Comparison of ENCODE assay signal across 14 mouse cellular contexts in the genomic region with DNA sequence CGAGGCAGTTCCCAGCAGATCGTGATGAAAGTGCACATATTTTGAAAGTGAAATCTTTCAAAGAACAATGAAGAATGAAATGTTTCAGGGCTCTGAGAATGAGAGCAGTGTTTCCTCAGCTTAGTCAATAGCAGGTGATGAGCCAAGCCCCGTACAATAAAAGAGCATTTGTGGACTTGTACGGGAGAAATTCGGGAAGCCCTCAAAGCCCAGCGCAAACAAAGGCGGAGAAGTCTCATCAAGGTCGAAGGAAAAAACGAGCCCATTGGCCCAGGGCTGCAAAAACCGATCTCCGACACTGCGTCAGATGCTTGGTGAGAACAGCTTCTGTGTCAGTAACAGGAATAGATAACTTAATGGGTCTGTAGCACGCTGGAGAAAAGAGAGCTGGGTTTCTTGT.
DNase-seq lines count a peak whose midpoint lies in the region; ATAC-seq and TF ChIP-seq lines count a peak whose summit lies in the region.
"Had no signal": no experiment of that assay in that cellular context is flagged by ENCODE, and none has a peak within 500 bp of the region (broad histone marks: within the 10 kb centered on the region; RNA-seq: fewer than 3 reads in every experiment).

No protein-coding gene starts in this region.

- no peaks in the 10 kb centered on the region for H3K27me3 ChIP-seq in hindbrain, postnatal 0 days (ENCODE audit: insufficient read depth, low read length)
- no peaks in the 10 kb centered on the region for H3K27me3 ChIP-seq in hindbrain, embryonic 13.5 days
- no peaks in the 10 kb centered on the region for H3K27me3 ChIP-seq in midbrain, postnatal 0 days (ENCODE audit: insufficient read depth, low read length)
- H3K27me3 ChIP-seq in midbrain, embryonic 11.5 days (ENCODE audit: control insufficient read depth, insufficient read depth, low read length) = no peaks in the 10 kb centered on the region
- no peaks in the 10 kb centered on the region for H3K27me3 ChIP-seq in stomach, postnatal 0 days (ENCODE audit: control insufficient read depth, insufficient read depth, low read length)

- TF ChIP-seq CTCF in hindbrain, postnatal 0 days (IDR thresholded peaks at IDR 0.05; ENCODE audit: low read depth) = no peak
- no peak for TF ChIP-seq CTCF in midbrain, postnatal 0 days (IDR thresholded peaks at IDR 0.05)
- no peak for TF ChIP-seq CTCF in brain, embryonic 14.5 days (IDR thresholded peaks at IDR 0.05; ENCODE audit: borderline replicate concordance, extremely low read depth, insufficient read depth, insufficient read length)
- TF ChIP-seq CTCF in stomach, postnatal 0 days (IDR thresholded peaks at IDR 0.05; ENCODE audit: low read depth) = no peak

- WGBS in hindbrain, postnatal 0 days = 73% methylated on average over 13 of the region's 13 CpGs
- 77% methylated on average over 13 of the region's 13 CpGs for WGBS in hindbrain, embryonic 13.5 days
- 62% methylated on average over 13 of the region's 13 CpGs for WGBS in midbrain, postnatal 0 days
- 85% methylated on average over 13 of the region's 13 CpGs for WGBS in midbrain, embryonic 11.5 days
- WGBS in stomach, postnatal 0 days = 56% methylated on average over 13 of the region's 13 CpGs

- H3K27ac ChIP-seq in hindbrain, postnatal 0 days = no peak overlapping the region
- H3K27ac ChIP-seq in hindbrain, embryonic 13.5 days = no peak overlapping the region
- no peak overlapping the region for H3K27ac ChIP-seq in midbrain, postnatal 0 days (ENCODE audit: low read depth, low read length)
- no peak overlapping the region for H3K27ac ChIP-seq in midbrain, embryonic 11.5 days (ENCODE audit: low read depth, low read length)
- no peak overlapping the region for H3K27ac ChIP-seq in stomach, postnatal 0 days (replicated peaks)

- no peak for TF ChIP-seq EP300 in stomach, postnatal 0 days (optimal IDR thresholded peaks at IDR 0.05)

- no peaks in the 10 kb centered on the region for H3K4me1 ChIP-seq in hindbrain, postnatal 0 days (ENCODE audit: insufficient read depth, low read length)
- H3K4me1 ChIP-seq in hindbrain, embryonic 13.5 days (replicated peaks) = no peaks in the 10 kb centered on the region
- no peaks in the 10 kb centered on the region for H3K4me1 ChIP-seq in midbrain, postnatal 0 days (ENCODE audit: insufficient read depth, low read length)
- H3K4me1 ChIP-seq in midbrain, embryonic 11.5 days (ENCODE audit: control insufficient read depth, insufficient read depth, low read length) = no peaks in the 10 kb centered on the region
- H3K4me1 ChIP-seq in stomach, postnatal 0 days (replicated peaks; ENCODE audit: control insufficient read depth, insufficient read depth) = no peaks in the 10 kb centered on the region

- no peak for ATAC-seq in hindbrain, postnatal 0 days
- ATAC-seq in hindbrain, embryonic 13.5 days (ENCODE audit: low FRiP score) = no peak
- no peak for ATAC-seq in midbrain, postnatal 0 days (ENCODE audit: low FRiP score)
- no peak for ATAC-seq in midbrain, embryonic 11.5 days (ENCODE audit: low FRiP score)
- no peak for ATAC-seq in stomach, postnatal 0 days (ENCODE audit: low FRiP score, low TSS enrichment)

- no peak overlapping the region for H3K4me3 ChIP-seq in hindbrain, postnatal 0 days (ENCODE audit: low read length)
- no peak overlapping the region for H3K4me3 ChIP-seq in hindbrain, embryonic 13.5 days
- no peak overlapping the region for H3K4me3 ChIP-seq in midbrain, postnatal 0 days (ENCODE audit: low read depth, low read length)
- no peak overlapping the region for H3K4me3 ChIP-seq in midbrain, embryonic 11.5 days (ENCODE audit: low read depth, low read length)
- no peak overlapping the region; the same call in 1 of the 2 replicates for H3K4me3 ChIP-seq in stomach, postnatal 0 days (ENCODE audit: low read depth, low read length)
- H3K4me3 ChIP-seq: erythroblast, embryonic 14.5 days; megakaryocyte, embryonic 14.5 days had no signal

- H3K9ac ChIP-seq in hindbrain, postnatal 0 days (replicated peaks; ENCODE audit: low read length) = no peak overlapping the region
- H3K9ac ChIP-seq in hindbrain, embryonic 13.5 days = no peak overlapping the region
- no peak overlapping the region for H3K9ac ChIP-seq in midbrain, postnatal 0 days (replicated peaks; ENCODE audit: low read length, poor library complexity, severe bottlenecking)
- H3K9ac ChIP-seq in midbrain, embryonic 11.5 days (ENCODE audit: low read length) = no peak overlapping the region
- H3K9ac ChIP-seq in stomach, postnatal 0 days (ENCODE audit: low read length) = no peak overlapping the region

- no peak overlapping the region for H3K4me2 ChIP-seq in hindbrain, postnatal 0 days (ENCODE audit: low read depth, low read length)
- no peak overlapping the region for H3K4me2 ChIP-seq in hindbrain, embryonic 13.5 days
- H3K4me2 ChIP-seq in midbrain, postnatal 0 days (ENCODE audit: low read depth, low read length, poor library complexity, severe bottlenecking) = 0 out of 2 replicates have a peak overlapping the region, but pooled peaks have one; percentile 1
- H3K4me2 ChIP-seq in midbrain, embryonic 11.5 days = no peak overlapping the region
- peak overlapping the region; percentile 36 for H3K4me2 ChIP-seq in stomach, postnatal 0 days (replicated peaks; ENCODE audit: low read depth)
- H3K4me2 ChIP-seq: liver, embryonic 11.5 days had no signal

- TF ChIP-seq POLR2A in brain, embryonic 14.5 days (IDR thresholded peaks at IDR 0.05; ENCODE audit: borderline replicate concordance, extremely low read depth, insufficient read depth, insufficient read length, poor library complexity, severe bottlenecking) = no peak

- peak; percentile 1 for DNase-seq in hindbrain, postnatal 0 days (ENCODE audit: low spot score)
- no peak for DNase-seq in midbrain, postnatal 0 days (ENCODE audit: low spot score)
- DNase-seq in midbrain, embryonic 11.5 days (ENCODE audit: low spot score, missing footprints) = no peak
- DNase-seq in brain, embryonic 14.5 days (ENCODE audit: low read depth) = peak; percentile 18
- no peak for DNase-seq in stomach, postnatal 0 days (ENCODE audit: low spot score)
- DNase-seq in gastrocnemius, postnatal 25 days = no peak
- DNase-seq: cerebellum, adult 2 months; heart, adult 18-20 months; heart, postnatal 10 days; layer of hippocampus, adult 9-11 months had no signal

- no peaks in the 10 kb centered on the region for H3K9me3 ChIP-seq in hindbrain, postnatal 0 days (ENCODE audit: low read length)
- no peaks in the 10 kb centered on the region for H3K9me3 ChIP-seq in hindbrain, embryonic 13.5 days
- H3K9me3 ChIP-seq in midbrain, postnatal 0 days (ENCODE audit: low read length) = no peaks in the 10 kb centered on the region
- no peaks in the 10 kb centered on the region for H3K9me3 ChIP-seq in midbrain, embryonic 11.5 days (ENCODE audit: control insufficient read depth, low read length)
- H3K9me3 ChIP-seq in stomach, postnatal 0 days (ENCODE audit: control insufficient read depth, low read length) = no peaks in the 10 kb centered on the region
- H3K9me3 ChIP-seq: megakaryocyte, embryonic 14.5 days had no signal

- no peaks in the 10 kb centered on the region for H3K36me3 ChIP-seq in hindbrain, postnatal 0 days (ENCODE audit: insufficient read depth, low read length)
- no peaks in the 10 kb centered on the region for H3K36me3 ChIP-seq in hindbrain, embryonic 13.5 days
- H3K36me3 ChIP-seq in midbrain, postnatal 0 days (ENCODE audit: insufficient read depth, low read length) = no peaks in the 10 kb centered on the region
- no peaks in the 10 kb centered on the region for H3K36me3 ChIP-seq in midbrain, embryonic 11.5 days (ENCODE audit: control insufficient read depth, insufficient read depth, low read length)
- no peaks in the 10 kb centered on the region for H3K36me3 ChIP-seq in stomach, postnatal 0 days (ENCODE audit: control insufficient read depth, insufficient read depth, low read length)

Comparison
In these comparisons a context has a peak if more than half of its experiments do, and no peak if none do; other contexts are left out.
1. H3K4me2 ChIP-seq: peak in midbrain, postnatal 0 days (single experiment) and stomach, postnatal 0 days (single experiment); none in hindbrain, postnatal 0 days (single experiment), hindbrain, embryonic 13.5 days (single experiment) and midbrain, embryonic 11.5 days (single experiment).
2. DNase-seq: peak in hindbrain, postnatal 0 days (single experiment) and brain, embryonic 14.5 days (single experiment); none in midbrain, postnatal 0 days (single experiment), midbrain, embryonic 11.5 days (single experiment), stomach, postnatal 0 days (single experiment) and gastrocnemius, postnatal 25 days (single experiment).